Mouse (Mus musculus): Measurements from ENCODE around the gene Cpne4. TPM values are rescaled to one million over a fixed set of nuclear protein-coding genes. Genes with fewer than 3 reads are reported as not detected.

Gene Cpne4
- polyA plus RNA-seq, 1 experiment, result 0.09 TPM

- no peak for DNase-seq (ENCODE audit: low read depth in 1 of 2, low spot score in 2 of 2)
- no peak overlapping the region for H3K4me3 ChIP-seq (ENCODE audit: extremely low read depth, insufficient read depth, insufficient read length)
- no peaks in the 10 kb centered on the region for H3K36me3 ChIP-seq (ENCODE audit: control insufficient read depth, insufficient read depth, low read length)
- no peaks in the 10 kb centered on the region for H3K4me1 ChIP-seq (ENCODE audit: control insufficient read depth, insufficient read depth, insufficient read length)
- WGBS, result 69% methylated on average over 6 of the region's 6 CpGs
- H3K27ac ChIP-seq (ENCODE audit: insufficient read depth, low read length), result no peak overlapping the region
- H3K27me3 ChIP-seq (ENCODE audit: control insufficient read depth, insufficient read depth, low read length), result no peaks in the 10 kb centered on the region
- no peak for TF ChIP-seq CTCF (IDR thresholded peaks at IDR 0.05; ENCODE audit: extremely low read depth, insufficient read depth, insufficient read length, insufficient replicate concordance)
- no peak for TF ChIP-seq POLR2A (IDR thresholded peaks at IDR 0.05; ENCODE audit: low read depth, low read length)
Measured at GRCm38 (mm10) chr9:104854245-104854921, 307.3 kb downstream of the Cpne4 start.

DNA sequence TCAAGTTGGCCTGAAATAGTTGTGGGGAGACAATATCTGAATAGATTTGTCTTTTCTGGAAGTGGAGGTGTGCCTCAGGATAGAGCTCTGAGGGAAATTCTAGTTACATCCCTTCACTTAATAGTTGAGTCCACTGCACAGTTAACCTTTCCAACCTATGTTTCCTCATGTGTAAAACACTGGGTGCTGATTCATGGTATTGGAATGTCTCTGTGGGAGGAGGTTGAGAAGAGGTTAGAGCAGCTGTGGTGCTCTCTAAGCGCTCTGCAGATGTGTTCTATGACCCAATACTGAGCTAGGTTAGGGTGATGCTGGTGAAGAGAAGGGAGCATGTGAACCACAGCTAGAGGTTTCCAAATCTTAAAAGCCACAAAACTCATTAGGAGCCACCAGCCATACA is 318.7 kb downstream of the Cpne4 start:
- H3K36me3 ChIP-seq (ENCODE audit: control insufficient read depth, insufficient read depth, low read length), result no peaks in the 10 kb centered on the region
- H3K27me3 ChIP-seq (ENCODE audit: control insufficient read depth, insufficient read depth, low read length), result no peaks in the 10 kb centered on the region
- no peak overlapping the region for H3K27ac ChIP-seq (ENCODE audit: insufficient read depth, low read length)
- H3K4me3 ChIP-seq (ENCODE audit: extremely low read depth, insufficient read depth, insufficient read length), result no peak overlapping the region
- DNase-seq (ENCODE audit: low read depth in 1 of 2, low spot score in 2 of 2), result no peak
- WGBS, result 71% methylated on average over 1 of the region's 1 CpGs
- no peaks in the 10 kb centered on the region for H3K4me1 ChIP-seq (ENCODE audit: control insufficient read depth, insufficient read depth, insufficient read length)
- TF ChIP-seq POLR2A (IDR thresholded peaks at IDR 0.05; ENCODE audit: low read depth, low read length) (no peak), CTCF (IDR thresholded peaks at IDR 0.05; ENCODE audit: extremely low read depth, insufficient read depth, insufficient read length, insufficient replicate concordance) (no peak)

GRCm38 (mm10) chr9:104872586-104872985 is 325.5 kb downstream of the Cpne4 start:
- H3K36me3 ChIP-seq (ENCODE audit: control insufficient read depth, insufficient read depth, low read length), result no peaks in the 10 kb centered on the region
- no peak for TF ChIP-seq POLR2A (IDR thresholded peaks at IDR 0.05; ENCODE audit: low read depth, low read length)
- no peak for TF ChIP-seq CTCF (IDR thresholded peaks at IDR 0.05; ENCODE audit: extremely low read depth, insufficient read depth, insufficient read length, insufficient replicate concordance)
- 74% methylated on average over 4 of the region's 4 CpGs for WGBS
- no peak for DNase-seq (ENCODE audit: low read depth in 1 of 2, low spot score in 2 of 2)
- H3K27ac ChIP-seq (ENCODE audit: insufficient read depth, low read length), result no peak overlapping the region
- H3K27me3 ChIP-seq (ENCODE audit: control insufficient read depth, insufficient read depth, low read length), result no peaks in the 10 kb centered on the region
- H3K4me3 ChIP-seq (ENCODE audit: extremely low read depth, insufficient read depth, insufficient read length), result no peak overlapping the region
- no peaks in the 10 kb centered on the region for H3K4me1 ChIP-seq (ENCODE audit: control insufficient read depth, insufficient read depth, insufficient read length)

DNA sequence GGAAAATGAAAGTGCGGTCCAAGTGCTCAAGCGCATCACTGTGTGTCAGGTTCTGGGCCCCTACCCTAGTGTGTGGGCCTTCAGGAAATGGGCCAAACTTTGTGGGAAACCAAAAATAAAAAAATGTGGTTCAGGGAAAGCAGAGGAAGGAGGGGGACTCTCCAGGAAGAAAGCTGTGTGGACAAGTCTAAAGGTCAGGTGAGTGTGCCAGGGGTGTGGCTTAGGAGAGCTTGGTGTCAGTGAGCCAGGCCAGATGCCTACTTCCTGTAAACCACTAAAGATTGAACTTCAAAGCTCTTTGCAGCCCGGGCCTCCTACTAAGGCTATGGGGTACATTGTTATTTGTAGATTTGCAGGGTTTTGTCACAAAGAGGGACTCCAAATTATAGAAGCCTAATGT is 327.1 kb downstream of the Cpne4 start:
- TF ChIP-seq POLR2A (IDR thresholded peaks at IDR 0.05; ENCODE audit: low read depth, low read length) (no peak), CTCF (IDR thresholded peaks at IDR 0.05; ENCODE audit: extremely low read depth, insufficient read depth, insufficient read length, insufficient replicate concordance) (no peak)
- no peak overlapping the region for H3K4me3 ChIP-seq (ENCODE audit: extremely low read depth, insufficient read depth, insufficient read length)
- DNase-seq (ENCODE audit: low read depth in 1 of 2, low spot score in 2 of 2), result no peak
- WGBS, result 62% methylated on average over 3 of the region's 3 CpGs
- H3K4me1 ChIP-seq (ENCODE audit: control insufficient read depth, insufficient read depth, insufficient read length), result no peaks in the 10 kb centered on the region
- H3K36me3 ChIP-seq (ENCODE audit: control insufficient read depth, insufficient read depth, low read length), result no peaks in the 10 kb centered on the region
- no peaks in the 10 kb centered on the region for H3K27me3 ChIP-seq (ENCODE audit: control insufficient read depth, insufficient read depth, low read length)
- no peak overlapping the region for H3K27ac ChIP-seq (ENCODE audit: insufficient read depth, low read length)

DNA sequence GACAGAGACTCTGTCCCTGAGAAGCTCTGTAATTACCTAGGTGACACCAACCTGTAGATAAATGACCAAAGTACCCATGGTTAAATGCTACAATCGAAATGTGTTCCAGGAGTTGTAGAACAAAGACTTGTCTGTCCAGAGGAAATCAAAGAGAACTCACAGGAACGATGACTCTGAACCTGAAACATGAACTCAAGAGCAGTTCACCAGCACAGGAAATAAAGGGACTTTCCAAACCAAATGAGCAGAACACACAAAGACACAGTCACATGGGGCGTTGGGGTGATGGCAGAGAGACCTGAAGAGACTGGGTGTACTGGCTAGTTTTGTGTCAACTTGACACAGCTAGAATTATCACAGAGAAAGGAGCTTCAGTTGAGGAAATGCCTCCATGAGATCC is 329.9 kb downstream of the Cpne4 start:
- no peak for TF ChIP-seq CTCF (IDR thresholded peaks at IDR 0.05; ENCODE audit: extremely low read depth, insufficient read depth, insufficient read length, insufficient replicate concordance)
- TF ChIP-seq POLR2A (IDR thresholded peaks at IDR 0.05; ENCODE audit: low read depth, low read length), result no peak
- no peaks in the 10 kb centered on the region for H3K36me3 ChIP-seq (ENCODE audit: control insufficient read depth, insufficient read depth, low read length)
- DNase-seq (ENCODE audit: low read depth in 1 of 2, low spot score in 2 of 2), result peak in 1 of 2 experiments; percentile 11
- WGBS, result 71% methylated on average over 3 of the region's 3 CpGs
- H3K4me3 ChIP-seq (ENCODE audit: extremely low read depth, insufficient read depth, insufficient read length), result no peak overlapping the region
- no peaks in the 10 kb centered on the region for H3K27me3 ChIP-seq (ENCODE audit: control insufficient read depth, insufficient read depth, low read length)
- no peaks in the 10 kb centered on the region for H3K4me1 ChIP-seq (ENCODE audit: control insufficient read depth, insufficient read depth, insufficient read length)
- no peak overlapping the region for H3K27ac ChIP-seq (ENCODE audit: insufficient read depth, low read length)

- no peak overlapping the region for H3K27ac ChIP-seq (ENCODE audit: insufficient read depth, low read length)
- TF ChIP-seq POLR2A (IDR thresholded peaks at IDR 0.05; ENCODE audit: low read depth, low read length) (no peak), CTCF (IDR thresholded peaks at IDR 0.05; ENCODE audit: extremely low read depth, insufficient read depth, insufficient read length, insufficient replicate concordance) (no peak)
- DNase-seq (ENCODE audit: low read depth in 1 of 2, low spot score in 2 of 2), result peak in 1 of 2 experiments; percentile 11
- no peak overlapping the region for H3K4me3 ChIP-seq (ENCODE audit: extremely low read depth, insufficient read depth, insufficient read length)
- H3K4me1 ChIP-seq (ENCODE audit: control insufficient read depth, insufficient read depth, insufficient read length), result no peaks in the 10 kb centered on the region
- no peaks in the 10 kb centered on the region for H3K36me3 ChIP-seq (ENCODE audit: control insufficient read depth, insufficient read depth, low read length)
- no peaks in the 10 kb centered on the region for H3K27me3 ChIP-seq (ENCODE audit: control insufficient read depth, insufficient read depth, low read length)
- 79% methylated on average over 6 of the region's 6 CpGs for WGBS
Measured at GRCm38 (mm10) chr9:104878558-104878957, 331.5 kb downstream of the Cpne4 start.

DNA sequence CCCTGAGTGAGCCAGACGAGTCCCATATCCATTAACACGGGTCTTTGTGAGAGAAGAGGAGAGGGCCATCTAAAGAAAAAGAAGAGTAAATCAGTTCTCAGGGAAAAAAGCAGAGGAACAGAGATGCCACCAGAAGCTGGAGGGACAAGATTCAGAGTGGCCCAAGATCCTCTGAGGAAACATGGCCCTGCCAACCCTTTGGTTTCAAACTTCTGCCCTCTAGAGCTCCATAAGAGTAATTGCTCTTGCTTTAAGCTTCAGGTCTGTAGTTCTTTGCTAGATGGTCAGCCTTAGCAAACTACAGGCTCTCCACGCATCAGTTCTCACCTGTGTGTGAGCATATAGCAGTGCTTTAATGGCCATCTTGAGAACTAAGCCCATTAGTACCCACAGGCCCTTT is 343.4 kb downstream of the Cpne4 start:
- Histone ChIP-seq H3K4me1 (ENCODE audit: control insufficient read depth, insufficient read depth, insufficient read length) (no peaks in the 10 kb centered on the region), H3K27ac (ENCODE audit: insufficient read depth, low read length) (no peak overlapping the region), H3K4me3 (ENCODE audit: extremely low read depth, insufficient read depth, insufficient read length) (no peak overlapping the region), H3K27me3 (ENCODE audit: control insufficient read depth, insufficient read depth, low read length) (no peaks in the 10 kb centered on the region), H3K36me3 (ENCODE audit: control insufficient read depth, insufficient read depth, low read length) (no peaks in the 10 kb centered on the region)
- TF ChIP-seq POLR2A (IDR thresholded peaks at IDR 0.05; ENCODE audit: low read depth, low read length), result no peak
- no peak for TF ChIP-seq CTCF (IDR thresholded peaks at IDR 0.05; ENCODE audit: extremely low read depth, insufficient read depth, insufficient read length, insufficient replicate concordance)
- no peak for DNase-seq (ENCODE audit: low read depth in 1 of 2, low spot score in 2 of 2)
- 74% methylated on average over 3 of the region's 3 CpGs for WGBS
